Mouse (Mus musculus): ENCODE measurements around the gene Sema3g. TPM values are rescaled to one million over a fixed set of nuclear protein-coding genes. Genes with fewer than 3 reads are reported as not detected.

Gene Sema3g
- polyA plus RNA-seq, 1 experiment from 2014 or later = 0.65 TPM

GRCm38 (mm10) chr14:31182786-31183290 lies 34.8 kb upstream of the Sema3g start:
- H3K27me3 ChIP-seq (replicated peaks) = no peaks in the 10 kb centered on the region
- no peaks in the 10 kb centered on the region for H3K4me1 ChIP-seq
- H3K9me3 ChIP-seq = no peaks in the 10 kb centered on the region
- 81% methylated on average over 2 of the region's 2 CpGs for WGBS
- H3K36me3 ChIP-seq (replicated peaks) = peaks cover 81% of the 10 kb centered on the region
- H3K9ac ChIP-seq = no peak overlapping the region
- no peak overlapping the region for H3K4me2 ChIP-seq
- H3K4me3 ChIP-seq = no peak overlapping the region
- no peak for ATAC-seq (replicated peaks)
- H3K27ac ChIP-seq = no peak overlapping the region

GRCm38 (mm10) chr14:31183541-31183940 lies 34.1 kb upstream of the Sema3g start:
- Histone ChIP-seq H3K9ac (no peak overlapping the region), H3K4me1 (no peaks in the 10 kb centered on the region), H3K27me3 (replicated peaks) (no peaks in the 10 kb centered on the region), H3K9me3 (no peaks in the 10 kb centered on the region), H3K4me3 (no peak overlapping the region), H3K27ac (no peak overlapping the region), H3K4me2 (no peak overlapping the region), H3K36me3 (replicated peaks) (peaks cover 83% of the 10 kb centered on the region)
- ATAC-seq (replicated peaks) = no peak
- WGBS = 95% methylated on average over 5 of the region's 5 CpGs

- no peak overlapping the region for H3K4me3 ChIP-seq
- no peaks in the 10 kb centered on the region for H3K4me1 ChIP-seq
- peaks cover 85% of the 10 kb centered on the region for H3K36me3 ChIP-seq (replicated peaks)
- H3K9ac ChIP-seq = no peak overlapping the region
- 96% methylated on average over 12 of the region's 12 CpGs for WGBS
- H3K9me3 ChIP-seq = no peaks in the 10 kb centered on the region
- H3K4me2 ChIP-seq = no peak overlapping the region
- ATAC-seq (replicated peaks) = no peak
- no peak overlapping the region for H3K27ac ChIP-seq
- H3K27me3 ChIP-seq (replicated peaks) = no peaks in the 10 kb centered on the region
Measured at GRCm38 (mm10) chr14:31184195-31184594, 33.5 kb upstream of the Sema3g start.

GRCm38 (mm10) chr14:31186656-31187055 lies 31.0 kb upstream of the Sema3g start:
- Histone ChIP-seq H3K9me3 (no peaks in the 10 kb centered on the region), H3K4me2 (no peak overlapping the region), H3K4me3 (no peak overlapping the region), H3K4me1 (no peaks in the 10 kb centered on the region), H3K27ac (no peak overlapping the region), H3K36me3 (replicated peaks) (peaks cover 90% of the 10 kb centered on the region), H3K9ac (no peak overlapping the region), H3K27me3 (replicated peaks) (no peaks in the 10 kb centered on the region)
- no peak for ATAC-seq (replicated peaks)
- 86% methylated on average over 4 of the region's 4 CpGs for WGBS

- Histone ChIP-seq H3K9ac (no peak overlapping the region), H3K4me2 (no peak overlapping the region), H3K27ac (no peak overlapping the region), H3K27me3 (replicated peaks) (no peaks in the 10 kb centered on the region), H3K36me3 (replicated peaks) (peaks cover 80% of the 10 kb centered on the region), H3K9me3 (no peaks in the 10 kb centered on the region), H3K4me1 (no peaks in the 10 kb centered on the region), H3K4me3 (no peak overlapping the region)
- ATAC-seq (replicated peaks) = peak; percentile 74
- 35% methylated on average over 6 of the region's 6 CpGs for WGBS
Measured at GRCm38 (mm10) chr14:31188771-31189181, 28.9 kb upstream of the Sema3g start.

GRCm38 (mm10) chr14:31189348-31189747 lies 28.3 kb upstream of the Sema3g start:
- H3K9ac ChIP-seq = no peak overlapping the region
- H3K36me3 ChIP-seq (replicated peaks) = peaks cover 75% of the 10 kb centered on the region
- ATAC-seq (replicated peaks) = no peak
- no peak overlapping the region for H3K4me3 ChIP-seq
- no peaks in the 10 kb centered on the region for H3K4me1 ChIP-seq
- no peaks in the 10 kb centered on the region for H3K9me3 ChIP-seq
- H3K27ac ChIP-seq = peak overlapping the region; percentile 44
- WGBS = 89% methylated on average over 3 of the region's 3 CpGs
- no peak overlapping the region for H3K4me2 ChIP-seq
- H3K27me3 ChIP-seq (replicated peaks) = no peaks in the 10 kb centered on the region

- WGBS = 78% methylated on average over 2 of the region's 2 CpGs
- no peak overlapping the region for H3K4me3 ChIP-seq
- H3K36me3 ChIP-seq (replicated peaks) = peaks cover 54% of the 10 kb centered on the region
- no peaks in the 10 kb centered on the region for H3K9me3 ChIP-seq
- ATAC-seq (replicated peaks) = no peak
- H3K4me1 ChIP-seq = no peaks in the 10 kb centered on the region
- H3K4me2 ChIP-seq = no peak overlapping the region
- no peaks in the 10 kb centered on the region for H3K27me3 ChIP-seq (replicated peaks)
- no peak overlapping the region for H3K9ac ChIP-seq
- H3K27ac ChIP-seq = no peak overlapping the region
Measured at GRCm38 (mm10) chr14:31191936-31192335, 25.7 kb upstream of the Sema3g start.

- 76% methylated on average over 7 of the region's 7 CpGs for WGBS
- ATAC-seq (replicated peaks) = no peak
Measured at GRCm38 (mm10) chr14:31193791-31194190, 23.9 kb upstream of the Sema3g start.

GRCm38 (mm10) chr14:31194441-31194840 lies 23.2 kb upstream of the Sema3g start:
- Histone ChIP-seq H3K4me2 (no peak overlapping the region), H3K9ac (no peak overlapping the region), H3K27ac (no peak overlapping the region), H3K4me3 (no peak overlapping the region), H3K9me3 (no peaks in the 10 kb centered on the region), H3K4me1 (peaks cover 10% of the 10 kb centered on the region), H3K27me3 (replicated peaks) (no peaks in the 10 kb centered on the region), H3K36me3 (replicated peaks) (peaks cover 30% of the 10 kb centered on the region)
- 91% methylated on average over 2 of the region's 2 CpGs for WGBS
- ATAC-seq (replicated peaks) = no peak

More at GRCm38 (mm10) chr14:31193791-31194190, 23.9 kb upstream of the Sema3g start:
- H3K9me3 ChIP-seq = no peaks in the 10 kb centered on the region
- no peak overlapping the region for H3K4me2 ChIP-seq
- H3K9ac ChIP-seq = no peak overlapping the region
- H3K4me1 ChIP-seq = peaks cover 10% of the 10 kb centered on the region
- H3K36me3 ChIP-seq (replicated peaks) = peaks cover 37% of the 10 kb centered on the region
- H3K4me3 ChIP-seq = no peak overlapping the region
- H3K27ac ChIP-seq = no peak overlapping the region
- H3K27me3 ChIP-seq (replicated peaks) = no peaks in the 10 kb centered on the region

GRCm38 (mm10) chr14:31194891-31195513 lies 22.7 kb upstream of the Sema3g start:
- Histone ChIP-seq H3K9me3 (no peaks in the 10 kb centered on the region), H3K27ac (no peak overlapping the region), H3K27me3 (replicated peaks) (no peaks in the 10 kb centered on the region), H3K9ac (no peak overlapping the region), H3K4me3 (no peak overlapping the region), H3K4me2 (no peak overlapping the region), H3K36me3 (replicated peaks) (peaks cover 28% of the 10 kb centered on the region), H3K4me1 (peaks cover 10% of the 10 kb centered on the region)
- 88% methylated on average over 14 of the region's 14 CpGs for WGBS
- no peak for ATAC-seq (replicated peaks)

- no peaks in the 10 kb centered on the region for H3K9me3 ChIP-seq
- H3K4me2 ChIP-seq = no peak overlapping the region
- H3K27ac ChIP-seq = no peak overlapping the region
- H3K27me3 ChIP-seq (replicated peaks) = no peaks in the 10 kb centered on the region
- H3K4me3 ChIP-seq = no peak overlapping the region
- ATAC-seq (replicated peaks) = 0 out of 2 replicates have a peak, but pooled peaks have one; percentile 19
- no peak overlapping the region for H3K9ac ChIP-seq
- H3K36me3 ChIP-seq (replicated peaks) = peaks cover 28% of the 10 kb centered on the region; the same call in 1 of the 2 replicates
- H3K4me1 ChIP-seq = peaks cover 10% of the 10 kb centered on the region
- WGBS = 97% methylated on average over 4 of the region's 4 CpGs
Measured at GRCm38 (mm10) chr14:31195521-31195920, 22.1 kb upstream of the Sema3g start.

- no peaks in the 10 kb centered on the region for H3K9me3 ChIP-seq
- H3K36me3 ChIP-seq (replicated peaks) = peaks cover 26% of the 10 kb centered on the region; the same call in 1 of the 2 replicates
- ATAC-seq (replicated peaks) = peak; percentile 18; the same call in 1 of the 2 replicates
- no peak overlapping the region for H3K27ac ChIP-seq
- peaks cover 10% of the 10 kb centered on the region for H3K4me1 ChIP-seq
- H3K4me3 ChIP-seq = no peak overlapping the region
- no peak overlapping the region for H3K4me2 ChIP-seq
- no peaks in the 10 kb centered on the region for H3K27me3 ChIP-seq (replicated peaks)
- no peak overlapping the region for H3K9ac ChIP-seq
Measured at GRCm38 (mm10) chr14:31195968-31196367, 21.7 kb upstream of the Sema3g start.
